In genomic region chr10:116577181-116577580, GRCm38 (mm10) we compare ENCODE assay signal across 19 mouse cellular contexts. TPM values are rescaled to one million over a fixed set of nuclear protein-coding genes. Genes with fewer than 3 reads are reported as not detected.
DNase-seq lines count a peak whose midpoint lies in the region; ATAC-seq and TF ChIP-seq lines count a peak whose summit lies in the region.
"Had no signal": no experiment of that assay in that cellular context is flagged by ENCODE, and none has a peak within 500 bp of the region (broad histone marks: within the 10 kb centered on the region; RNA-seq: fewer than 3 reads in every experiment).

No protein-coding gene starts in this region.

- peak; percentile 41 for TF ChIP-seq CTCF in intestine, postnatal 0 days (IDR thresholded peaks at IDR 0.05; ENCODE audit: low read depth)
- peak; percentile 38 for TF ChIP-seq CTCF in midbrain, postnatal 0 days (IDR thresholded peaks at IDR 0.05)
- TF ChIP-seq CTCF in brain, embryonic 14.5 days (IDR thresholded peaks at IDR 0.05; ENCODE audit: borderline replicate concordance, extremely low read depth, insufficient read depth, insufficient read length) = no peak

- H3K27me3 ChIP-seq in intestine, postnatal 0 days (replicated peaks; ENCODE audit: control insufficient read depth, insufficient read depth, low read length) = no peaks in the 10 kb centered on the region
- no peaks in the 10 kb centered on the region for H3K27me3 ChIP-seq in intestine, embryonic 16.5 days (replicated peaks; ENCODE audit: control insufficient read depth, insufficient read depth, low read length)
- H3K27me3 ChIP-seq in midbrain, postnatal 0 days (ENCODE audit: insufficient read depth, low read length) = no peaks in the 10 kb centered on the region
- H3K27me3 ChIP-seq in midbrain, embryonic 15.5 days (replicated peaks) = no peaks in the 10 kb centered on the region
- H3K27me3 ChIP-seq: embryonic facial prominence, embryonic 13.5 days had no signal

- no peaks in the 10 kb centered on the region for H3K36me3 ChIP-seq in intestine, postnatal 0 days (ENCODE audit: control insufficient read depth, insufficient read depth)
- no peaks in the 10 kb centered on the region for H3K36me3 ChIP-seq in intestine, embryonic 16.5 days (ENCODE audit: control insufficient read depth, insufficient read depth, low read length)
- no peaks in the 10 kb centered on the region for H3K36me3 ChIP-seq in midbrain, postnatal 0 days (ENCODE audit: insufficient read depth, low read length)
- H3K36me3 ChIP-seq in midbrain, embryonic 15.5 days (replicated peaks) = no peaks in the 10 kb centered on the region
- H3K36me3 ChIP-seq: embryonic facial prominence, embryonic 13.5 days; heart, embryonic 10.5 days had no signal

- H3K4me2 ChIP-seq in intestine, postnatal 0 days (replicated peaks; ENCODE audit: low read depth) = no peak overlapping the region
- no peak overlapping the region for H3K4me2 ChIP-seq in intestine, embryonic 16.5 days (ENCODE audit: low read depth, low read length)
- H3K4me2 ChIP-seq in midbrain, postnatal 0 days (ENCODE audit: low read depth, low read length, poor library complexity, severe bottlenecking) = no peak overlapping the region
- H3K4me2 ChIP-seq in midbrain, embryonic 15.5 days = no peak overlapping the region
- H3K4me2 ChIP-seq: embryonic facial prominence, embryonic 13.5 days; hindbrain, embryonic 14.5 days; liver, embryonic 11.5 days had no signal

- ATAC-seq in intestine, postnatal 0 days = no peak
- no peak for ATAC-seq in intestine, embryonic 16.5 days
- ATAC-seq in midbrain, postnatal 0 days (ENCODE audit: low FRiP score) = no peak
- no peak for ATAC-seq in midbrain, embryonic 15.5 days (replicated peaks)
- no peak for ATAC-seq in frontal cortex, adult (ENCODE audit: low TSS enrichment)

- H3K27ac ChIP-seq in intestine, postnatal 0 days (ENCODE audit: low read depth, low read length) = no peak overlapping the region
- no peak overlapping the region for H3K27ac ChIP-seq in intestine, embryonic 16.5 days (ENCODE audit: low read length)
- no peak overlapping the region for H3K27ac ChIP-seq in midbrain, postnatal 0 days (ENCODE audit: low read depth, low read length)
- H3K27ac ChIP-seq in midbrain, embryonic 15.5 days = no peak overlapping the region
- H3K27ac ChIP-seq: embryonic facial prominence, embryonic 13.5 days; heart, embryonic 10.5 days; hindbrain, embryonic 14.5 days had no signal

- WGBS in intestine, postnatal 0 days = 85% methylated on average over 3 of the region's 3 CpGs
- WGBS in intestine, embryonic 16.5 days = 87% methylated on average over 3 of the region's 3 CpGs
- 87% methylated on average over 3 of the region's 3 CpGs for WGBS in midbrain, postnatal 0 days
- WGBS in midbrain, embryonic 15.5 days = 95% methylated on average over 3 of the region's 3 CpGs

- no peak for TF ChIP-seq POLR2A in brain, embryonic 14.5 days (IDR thresholded peaks at IDR 0.05; ENCODE audit: borderline replicate concordance, extremely low read depth, insufficient read depth, insufficient read length, poor library complexity, severe bottlenecking)

- H3K9ac ChIP-seq in intestine, postnatal 0 days (ENCODE audit: low read depth, low read length) = no peak overlapping the region
- H3K9ac ChIP-seq in intestine, embryonic 16.5 days (ENCODE audit: low read depth, low read length) = no peak overlapping the region
- no peak overlapping the region for H3K9ac ChIP-seq in midbrain, postnatal 0 days (replicated peaks; ENCODE audit: low read length, poor library complexity, severe bottlenecking)
- no peak overlapping the region for H3K9ac ChIP-seq in midbrain, embryonic 15.5 days
- H3K9ac ChIP-seq: embryonic facial prominence, embryonic 13.5 days; hindbrain, embryonic 14.5 days had no signal

- DNase-seq in midbrain, postnatal 0 days (ENCODE audit: low spot score) = no peak
- peak; percentile 12 for DNase-seq in brain, embryonic 14.5 days (ENCODE audit: low read depth)
- no peak for DNase-seq in kidney, postnatal 36 days
- DNase-seq: cerebellum, adult 9-11 months; gastrocnemius, postnatal 14 days; heart, postnatal 10 days; kidney, adult 18-20 months; kidney, postnatal 4 days; left cerebral cortex, postnatal 4 days; lung, postnatal 10 days; thymus, postnatal 4 days had no signal

- H3K4me1 ChIP-seq in intestine, postnatal 0 days (replicated peaks; ENCODE audit: control insufficient read depth, insufficient read depth, low read length) = no peaks in the 10 kb centered on the region
- peaks cover 8% of the 10 kb centered on the region; the same call in 1 of the 2 replicates for H3K4me1 ChIP-seq in intestine, embryonic 16.5 days (ENCODE audit: control insufficient read depth, insufficient read depth, low read length)
- H3K4me1 ChIP-seq in midbrain, postnatal 0 days (ENCODE audit: insufficient read depth, low read length) = peaks cover 3% of the 10 kb centered on the region; the same call in 1 of the 2 replicates
- H3K4me1 ChIP-seq in midbrain, embryonic 15.5 days = peaks cover 18% of the 10 kb centered on the region

- H3K4me3 ChIP-seq in intestine, postnatal 0 days (ENCODE audit: low read depth, low read length) = no peak overlapping the region
- H3K4me3 ChIP-seq in intestine, embryonic 16.5 days (ENCODE audit: low read length) = no peak overlapping the region
- no peak overlapping the region for H3K4me3 ChIP-seq in midbrain, postnatal 0 days (ENCODE audit: low read depth, low read length)
- no peak overlapping the region for H3K4me3 ChIP-seq in midbrain, embryonic 15.5 days
- H3K4me3 ChIP-seq: embryonic facial prominence, embryonic 13.5 days; heart, embryonic 10.5 days had no signal

- no peaks in the 10 kb centered on the region for H3K9me3 ChIP-seq in intestine, postnatal 0 days (ENCODE audit: control insufficient read depth)
- no peaks in the 10 kb centered on the region for H3K9me3 ChIP-seq in intestine, embryonic 16.5 days (ENCODE audit: control insufficient read depth, low read length)
- no peaks in the 10 kb centered on the region for H3K9me3 ChIP-seq in midbrain, postnatal 0 days (ENCODE audit: low read length)
- no peaks in the 10 kb centered on the region for H3K9me3 ChIP-seq in midbrain, embryonic 15.5 days
- H3K9me3 ChIP-seq: embryonic facial prominence, embryonic 13.5 days; heart, embryonic 10.5 days had no signal

RNA-seq across cellular contexts. Expression of gene Cnot2, which starts 4.1 kb away (rescaled TPM):
- 26.6 and 28.1 TPM in 2 replicates for polyA plus RNA-seq in intestine, postnatal 0 days (2015; fragmentation: Nextera tagmentation; extraction: Ambion mirVana)
- polyA plus RNA-seq in intestine, embryonic 16.5 days (2015; fragmentation: Nextera tagmentation; extraction: Ambion mirVana) = 69.0 and 74.8 TPM in 2 replicates
- 80.2 and 83.1 TPM in 2 replicates for total RNA-seq in midbrain, postnatal 0 days (2014; rRNA removed)
- polyA plus RNA-seq in midbrain, postnatal 0 days (2015; fragmentation: Nextera tagmentation; extraction: Ambion mirVana) = 62.4 and 65.5 TPM in 2 replicates
- polyA plus RNA-seq in midbrain, embryonic 15.5 days (2015; fragmentation: Nextera tagmentation; extraction: Ambion mirVana) = 92.0 and 95.4 TPM in 2 replicates
- polyA plus RNA-seq in brain, embryonic 14.5 days (2012; rRNA removed) = 91.4 and 91.9 TPM in 2 replicates
